Mouse (Mus musculus) C3H10T1/2 (cell line): Measurements from ENCODE around the gene Kalrn. TPM values are rescaled to one million over a fixed set of nuclear protein-coding genes. Genes with fewer than 3 reads are reported as not detected.

Source experiments
- polyA plus RNA-seq, 2 experiments: library from polyadenylated mRNA; unstranded; fragments of >200 nt; fragmentation: generic; extraction: Trizol; gene quantifications; one replicate each; pipeline ENCODE4 v1.2.1; 2012; ENCODE audit warnings: missing spikeins in 2 of 2

Gene Kalrn
- 10 to 100 TPM in 1 of 2 experiments, 1 to 10 TPM in 1; 2.0 to 30.8 TPM for polyA plus RNA-seq

GRCm38 (mm10) chr16:34573151-34573802 lies at the start of gene Kalrn:
Kalrn (minus strand) TSS chr16:34573532.

DNA sequence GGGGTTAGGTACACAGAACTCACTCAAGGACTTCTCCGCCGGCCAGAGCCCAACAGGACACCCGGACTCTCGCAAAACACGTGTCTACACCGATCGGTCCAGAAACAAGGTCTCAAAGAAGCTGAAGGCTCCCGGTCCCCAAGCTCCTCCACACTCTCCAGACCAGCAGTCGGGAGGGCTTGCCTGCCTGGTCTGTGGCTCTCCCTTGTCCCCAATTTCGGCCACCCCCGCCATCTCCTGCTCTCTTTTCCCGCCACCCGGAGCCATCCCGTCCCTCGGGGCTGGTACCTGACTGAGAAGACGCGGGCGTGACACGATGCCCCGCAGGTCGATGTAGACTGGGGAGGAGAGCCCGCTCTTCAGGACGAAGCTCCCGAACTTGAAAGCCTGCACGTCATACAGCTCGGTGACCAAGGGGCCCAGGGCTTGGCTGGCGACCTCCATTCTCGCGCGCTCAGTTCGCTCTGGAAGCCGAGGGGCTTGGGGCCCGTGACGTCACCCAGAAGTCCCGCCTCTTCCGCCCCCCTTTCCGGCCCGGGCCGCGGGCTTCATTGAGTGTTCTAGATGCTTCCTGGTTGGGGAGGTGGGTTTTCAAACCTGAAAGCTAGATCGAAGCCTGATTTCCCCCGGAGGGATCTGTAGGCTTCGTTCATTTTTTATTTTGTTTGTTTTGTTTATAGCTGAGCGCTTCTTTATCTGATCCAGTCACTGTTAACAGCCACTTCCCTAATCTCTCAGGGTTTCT lies 606.6 kb downstream of the Kalrn start, which contains the start of gene Umps:
Gene Umps (minus strand): TSS at position 501 of the 745 bp plus-strand sequence.

Other genes with a start within 250 kb of the Kalrn start
- not detected for gene Ropn1, start 76.4 kb upstream of the Kalrn start, polyA plus RNA-seq
- gene Ccdc14, start 117.1 kb upstream of the Kalrn start, polyA plus RNA-seq = 1 to 10 TPM in 1 of 2 experiments, under 1 TPM in 1; 0.19 to 1.9 TPM
- gene Mylk, start 171.7 kb upstream of the Kalrn start, polyA plus RNA-seq = 10 to 100 TPM in 1 of 2 experiments, under 1 TPM in 1; 0.42 to 15.5 TPM